Mouse (Mus musculus) midbrain, embryonic 10.5 days (tissue): Measurements from ENCODE around the gene St6galnac5. TPM values are rescaled to one million over a fixed set of nuclear protein-coding genes. Genes with fewer than 3 reads are reported as not detected.
A peak's percentile ranks its signal among the peaks of the same experiment; 100 is the strongest.

Experiments
- DNase-seq: peaks from one replicate; pipeline ENCODE4 v3.0.0-alpha.2; 2017; ENCODE audit warnings: low spot score
- H3K27ac ChIP-seq: fragments of 300-500 bp; sonication (generic); replicated peaks from 2 replicates; pipeline ENCODE4 v1.5.1; 2016; ENCODE audit warnings: mild to moderate bottlenecking
- H3K27me3 ChIP-seq: fragments of 300-500 bp; sonication (generic); 2 replicates; pipeline ENCODE4 v1.6.1; 2016; ENCODE audit warnings: low read depth, mild to moderate bottlenecking; ENCODE audit not compliant: poor library complexity, severe bottlenecking
- H3K36me3 ChIP-seq: fragments of 300-500 bp; sonication (generic); 2 replicates; pipeline ENCODE4 v1.6.1; 2016; ENCODE audit warnings: mild to moderate bottlenecking, moderate library complexity
- H3K4me1 ChIP-seq: fragments of 300-500 bp; sonication (generic); 2 replicates; pipeline ENCODE4 v1.6.1; 2016
- H3K4me3 ChIP-seq: fragments of 300-500 bp; sonication (generic); 2 replicates; pipeline ENCODE4 v1.5.1; 2016; ENCODE audit warnings: mild to moderate bottlenecking, moderate library complexity
- H3K9me3 ChIP-seq: fragments of 300-500 bp; sonication (generic); replicated peaks from 2 replicates; pipeline ENCODE4 v1.6.1; 2016; ENCODE audit warnings: mild to moderate bottlenecking
- WGBS: fragments of 180-500 bp; shearing (Covaris S2); methylation state at CpG from one replicate; pipeline ENCODE4 v1.1.7; 2016; 5-methylcytosine and 5-hydroxymethylcytosine counted together
- polyA plus RNA-seq: library from polyadenylated mRNA; unstranded; fragments of >200 nt; fragmentation: Nextera tagmentation; extraction: Ambion mirVana; gene quantifications from 2 replicates; pipeline ENCODE4 v1.2.1, GENCODE M21; 2016

St6galnac5 gene
- polyA plus RNA-seq, 1 experiment from 2014 or later = 1.5 TPM

DNA sequence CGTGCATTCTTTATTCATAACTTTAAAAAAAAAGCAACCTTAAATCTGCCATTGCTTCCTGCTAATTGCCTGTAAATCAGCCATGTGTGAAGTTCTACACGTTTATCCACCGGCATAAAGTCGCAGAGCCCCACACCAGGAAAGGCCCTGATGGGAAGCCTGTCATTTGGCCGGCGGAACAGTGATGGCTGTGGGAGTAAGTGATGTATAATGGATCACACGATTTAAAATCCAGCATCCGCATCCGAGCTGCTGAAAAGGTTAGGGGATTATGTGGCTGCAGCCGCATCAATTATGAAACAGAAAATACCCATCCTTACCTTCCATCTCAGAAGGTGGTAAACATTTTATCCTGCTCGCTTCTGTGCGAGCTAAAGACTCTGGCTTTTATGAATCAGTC is 110.0 kb downstream of the St6galnac5 start:
- Histone ChIP-seq H3K36me3 (no peaks in the 10 kb centered on the region), H3K4me1 (peaks cover 16% of the 10 kb centered on the region), H3K27me3 (no peaks in the 10 kb centered on the region), H3K9me3 (no peaks in the 10 kb centered on the region), H3K4me3 (no peak overlapping the region), H3K27ac (no peak overlapping the region)
- no peak for DNase-seq
- WGBS = 87% methylated on average over 12 of the region's 12 CpGs

DNA sequence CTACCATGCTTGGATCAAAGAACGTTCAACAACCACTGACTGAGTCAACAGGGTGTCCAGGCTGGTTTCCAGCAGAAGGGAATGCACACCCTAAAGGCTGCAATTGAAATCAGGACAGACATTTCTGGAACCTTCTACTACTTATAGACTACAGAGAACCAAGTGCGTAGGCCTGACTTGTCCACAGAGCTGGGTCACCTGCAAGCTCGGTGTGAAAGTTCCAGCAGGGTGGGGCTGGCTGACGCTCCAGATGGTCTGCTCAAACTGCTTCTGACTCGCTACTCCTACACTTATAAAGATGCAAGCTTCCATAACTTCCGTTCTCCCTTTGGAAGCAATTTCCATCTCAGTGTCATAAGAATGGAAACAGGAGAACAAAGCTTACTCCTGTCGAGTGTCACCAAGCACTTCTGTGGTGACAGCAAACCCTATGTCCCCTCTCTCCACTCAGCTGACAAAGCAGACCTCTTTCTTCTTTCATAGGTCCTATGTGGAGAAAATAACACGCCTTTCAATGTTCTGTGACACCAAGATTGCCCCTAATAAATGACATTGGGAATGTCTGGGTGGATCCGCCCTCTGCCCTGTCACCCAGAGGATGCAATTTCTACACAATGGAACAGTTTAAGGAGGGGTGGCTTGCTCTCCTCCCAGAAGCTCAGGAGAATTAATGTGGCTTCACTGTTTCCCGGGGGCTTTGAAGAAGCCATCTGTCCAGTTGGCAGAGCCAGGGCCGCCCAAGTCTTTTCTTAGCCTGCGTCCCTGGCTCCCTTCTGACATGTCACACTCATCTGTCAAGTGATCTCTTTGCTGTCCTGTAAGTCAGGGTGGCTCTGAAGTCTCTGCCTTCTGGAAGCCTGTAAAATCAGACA is 114.2 kb downstream of the St6galnac5 start:
- Histone ChIP-seq H3K36me3 (no peaks in the 10 kb centered on the region), H3K4me3 (no peak overlapping the region), H3K27me3 (no peaks in the 10 kb centered on the region), H3K9me3 (no peaks in the 10 kb centered on the region; the same call in 1 of the 2 replicates), H3K27ac (peak overlapping the region; percentile 33), H3K4me1 (peaks cover 7% of the 10 kb centered on the region; the same call in 1 of the 2 replicates)
- no peak for DNase-seq
- 84% methylated on average over 12 of the region's 12 CpGs for WGBS

DNA sequence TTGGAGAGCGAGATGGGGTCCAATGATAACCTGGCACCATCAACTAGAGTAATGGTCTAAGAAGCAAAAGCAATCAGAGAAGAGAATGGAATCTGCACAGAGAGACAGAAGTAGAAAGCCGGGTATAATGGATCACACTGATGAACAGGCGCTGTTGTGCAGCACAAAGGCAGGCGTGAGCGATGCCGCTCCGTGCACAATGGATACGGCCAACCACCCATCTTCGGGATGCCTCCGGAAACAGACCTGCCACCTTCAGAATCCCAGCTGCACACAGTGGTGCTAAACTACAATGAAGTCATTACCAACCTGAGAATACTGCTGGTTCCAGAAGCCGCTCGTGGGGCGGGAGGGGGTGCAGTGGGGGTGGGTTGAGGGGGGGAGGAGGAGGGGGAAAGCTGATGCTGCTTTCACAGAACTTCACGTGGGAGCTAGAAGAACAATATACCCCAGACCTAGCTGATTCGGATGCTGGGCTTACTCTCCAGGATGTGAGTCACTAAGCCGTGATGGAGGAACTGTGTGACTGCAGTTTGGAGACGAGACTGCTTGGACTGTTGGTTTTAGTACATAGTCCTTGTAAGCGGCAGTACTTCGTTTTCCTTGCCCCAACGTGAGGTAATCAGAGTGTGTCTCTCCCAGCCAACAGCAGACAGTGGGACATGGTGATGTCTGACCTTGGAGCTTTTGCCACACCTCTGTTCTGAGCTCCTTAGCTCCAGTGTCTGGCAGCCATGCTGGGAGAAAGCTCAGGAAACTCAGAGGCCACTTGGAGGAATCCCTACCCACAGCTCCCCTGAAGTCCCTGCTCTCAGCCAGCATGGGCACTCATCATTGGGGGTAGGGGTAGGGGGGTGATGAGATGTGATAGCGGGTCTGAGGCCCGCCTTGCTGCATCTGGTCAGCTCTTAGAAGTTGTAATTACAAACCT is 115.7 kb downstream of the St6galnac5 start:
- H3K4me3 ChIP-seq = no peak overlapping the region
- no peak overlapping the region for H3K27ac ChIP-seq
- 88% methylated on average over 22 of the region's 22 CpGs for WGBS
- no peaks in the 10 kb centered on the region for H3K36me3 ChIP-seq
- no peaks in the 10 kb centered on the region; the same call in 1 of the 2 replicates for H3K9me3 ChIP-seq
- peaks cover 7% of the 10 kb centered on the region; the same call in 1 of the 2 replicates for H3K4me1 ChIP-seq
- DNase-seq = no peak
- H3K27me3 ChIP-seq = no peaks in the 10 kb centered on the region

DNA sequence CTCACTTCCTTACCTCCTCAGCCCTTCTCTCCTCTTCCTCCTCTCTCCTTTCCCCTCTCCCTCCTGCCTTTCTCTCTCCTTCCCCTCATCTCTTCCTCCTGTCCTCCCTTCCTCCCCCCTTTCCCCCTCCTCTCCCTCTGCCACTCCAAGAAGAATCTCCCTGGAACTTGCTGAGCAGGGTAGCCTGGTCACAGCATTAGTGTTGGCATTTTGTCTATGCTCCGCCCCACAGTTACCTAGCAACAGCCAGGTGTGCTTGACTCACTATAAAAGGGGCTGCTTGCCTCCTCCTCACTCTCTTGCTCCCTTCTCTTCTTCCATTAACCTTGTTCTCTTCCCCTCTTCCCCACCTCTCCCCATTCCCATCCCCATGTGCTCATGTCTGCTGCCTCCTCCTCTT is 120.1 kb downstream of the St6galnac5 start:
- no peak overlapping the region for H3K27ac ChIP-seq
- H3K4me1 ChIP-seq = no peaks in the 10 kb centered on the region
- H3K9me3 ChIP-seq = no peaks in the 10 kb centered on the region; the same call in 1 of the 2 replicates
- DNase-seq = no peak
- 72% methylated on average over 1 of the region's 1 CpGs for WGBS
- H3K36me3 ChIP-seq = no peaks in the 10 kb centered on the region
- H3K4me3 ChIP-seq = no peak overlapping the region
- no peaks in the 10 kb centered on the region for H3K27me3 ChIP-seq

DNA sequence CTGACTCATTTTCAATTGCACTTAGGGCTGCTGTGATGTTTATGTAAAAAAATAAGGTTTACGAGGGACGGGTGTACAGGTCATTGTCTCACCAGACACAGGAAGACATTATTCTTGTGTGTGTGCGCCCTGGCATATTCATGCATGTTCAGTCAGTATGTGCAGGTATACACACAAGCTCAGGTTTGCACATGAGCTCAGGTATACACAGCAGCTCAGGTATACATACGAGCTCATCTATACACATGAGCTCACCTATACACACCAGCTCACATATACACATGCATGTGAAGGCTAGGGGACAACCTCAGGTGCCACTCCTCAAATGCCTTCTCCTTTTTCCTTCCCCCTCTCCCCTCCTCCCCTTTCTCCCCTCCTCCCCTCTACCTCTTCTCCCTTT is 120.6 kb downstream of the St6galnac5 start:
- H3K9me3 ChIP-seq = no peaks in the 10 kb centered on the region; the same call in 1 of the 2 replicates
- WGBS = 92% methylated on average over 4 of the region's 4 CpGs

DNA sequence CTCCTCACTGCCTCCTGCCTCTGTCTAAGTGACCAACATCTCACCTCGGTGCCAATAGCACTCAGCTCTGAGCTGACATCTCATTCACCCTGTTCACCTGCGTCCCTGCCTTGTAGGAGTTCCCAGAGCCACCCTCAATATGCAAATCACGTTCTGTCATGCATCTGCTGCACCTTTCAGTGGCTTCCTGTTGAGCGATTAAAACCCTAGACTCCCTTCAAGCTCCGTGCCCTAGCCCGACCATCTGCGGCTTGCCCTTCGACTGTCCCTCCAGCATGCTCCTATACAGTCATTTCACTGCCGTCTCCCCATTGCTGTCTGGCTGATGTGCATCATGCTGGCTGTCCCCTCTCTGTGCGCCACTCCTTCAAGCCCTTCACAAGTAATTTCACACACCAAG is 126.0 kb downstream of the St6galnac5 start:
- WGBS = 76% methylated on average over 10 of the region's 10 CpGs
- no peaks in the 10 kb centered on the region for H3K27me3 ChIP-seq
- H3K9me3 ChIP-seq = no peaks in the 10 kb centered on the region
- no peak for DNase-seq
- H3K4me1 ChIP-seq = peaks cover 7% of the 10 kb centered on the region; the same call in 1 of the 2 replicates
- H3K27ac ChIP-seq = no peak overlapping the region
- no peak overlapping the region for H3K4me3 ChIP-seq
- H3K36me3 ChIP-seq = no peaks in the 10 kb centered on the region

More for the DNA sequence above, 120.6 kb downstream of the St6galnac5 start:
- Histone ChIP-seq H3K36me3 (no peaks in the 10 kb centered on the region), H3K27ac (no peak overlapping the region), H3K4me3 (no peak overlapping the region), H3K4me1 (no peaks in the 10 kb centered on the region), H3K27me3 (no peaks in the 10 kb centered on the region)
- no peak for DNase-seq

DNA sequence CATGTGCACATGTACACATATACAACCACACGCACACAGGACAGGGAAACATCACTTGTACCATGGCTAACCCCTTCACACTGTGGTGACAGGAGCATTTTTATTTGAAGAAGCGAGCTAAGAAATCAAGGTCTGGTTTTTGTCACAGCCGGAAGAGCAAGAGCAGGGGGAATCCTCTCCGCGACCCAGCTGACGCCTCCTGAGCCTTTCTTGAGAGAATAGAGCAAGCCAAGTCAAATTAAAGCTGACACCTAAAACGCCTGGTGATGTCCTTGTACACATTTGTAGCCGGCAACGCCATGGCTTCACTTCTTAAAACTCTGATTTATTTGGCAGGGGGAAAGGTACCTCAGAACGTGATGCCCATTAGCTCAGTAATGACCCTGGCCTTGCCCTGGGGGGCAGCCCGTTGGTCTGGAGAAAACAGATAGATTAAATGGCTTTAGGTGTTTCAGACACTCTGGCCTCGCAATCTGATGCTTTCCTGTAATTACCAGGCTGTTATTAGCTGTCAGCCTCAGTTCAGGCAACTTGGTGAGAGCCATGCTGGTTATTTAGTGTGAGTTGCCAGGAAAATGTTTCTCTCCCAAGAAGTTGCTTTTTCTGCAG is 126.9 kb downstream of the St6galnac5 start:
- Histone ChIP-seq H3K27ac (no peak overlapping the region), H3K27me3 (no peaks in the 10 kb centered on the region), H3K4me1 (peaks cover 7% of the 10 kb centered on the region; the same call in 1 of the 2 replicates), H3K9me3 (no peaks in the 10 kb centered on the region), H3K36me3 (no peaks in the 10 kb centered on the region), H3K4me3 (no peak overlapping the region)
- no peak for DNase-seq
- 75% methylated on average over 12 of the region's 12 CpGs for WGBS

DNA sequence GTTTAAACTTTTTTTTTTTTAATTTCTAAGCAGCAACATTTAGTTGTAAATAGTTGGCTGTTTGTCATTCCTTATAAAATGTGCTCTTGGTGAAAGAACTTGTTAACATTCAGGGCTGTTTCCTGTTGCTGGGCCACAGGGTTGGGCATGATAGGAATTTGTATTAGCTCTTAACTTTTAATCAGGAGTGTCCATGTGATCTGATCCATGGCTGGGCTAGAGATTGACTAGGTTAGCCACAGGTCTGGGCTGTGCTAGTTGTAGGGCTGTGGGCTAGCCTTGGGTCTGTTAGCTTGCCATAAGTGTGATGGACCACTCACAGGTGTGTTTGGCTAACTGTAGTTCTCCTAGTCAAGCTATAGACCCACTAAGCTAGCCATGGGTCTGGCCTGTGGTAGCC is 138.1 kb downstream of the St6galnac5 start:
- Histone ChIP-seq H3K9me3 (no peaks in the 10 kb centered on the region), H3K4me3 (no peak overlapping the region), H3K36me3 (no peaks in the 10 kb centered on the region), H3K27ac (no peak overlapping the region), H3K4me1 (peaks cover 19% of the 10 kb centered on the region; the same call in 1 of the 2 replicates), H3K27me3 (no peaks in the 10 kb centered on the region)
- DNase-seq = no peak

DNA sequence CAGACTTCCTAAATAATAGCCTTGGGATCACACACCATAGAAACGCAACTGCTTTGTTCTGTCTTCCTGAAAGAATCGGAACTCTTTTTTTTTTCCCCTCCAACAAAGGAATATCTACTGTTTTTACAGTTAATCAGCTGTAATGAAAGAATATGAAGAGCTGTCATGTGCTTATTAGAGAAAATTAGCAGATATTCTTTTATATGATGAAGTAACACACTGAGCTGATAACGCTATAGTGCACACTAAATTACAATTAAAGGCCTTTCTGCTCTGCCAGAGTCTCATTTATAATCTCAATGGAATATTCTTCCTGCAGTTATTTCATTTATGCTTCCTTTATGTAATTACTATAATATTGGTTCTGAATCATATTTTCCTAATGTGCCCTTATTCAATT is 139.4 kb downstream of the St6galnac5 start:
- H3K36me3 ChIP-seq = no peaks in the 10 kb centered on the region
- H3K27ac ChIP-seq = no peak overlapping the region
- H3K27me3 ChIP-seq = no peaks in the 10 kb centered on the region
- no peak overlapping the region for H3K4me3 ChIP-seq
- 91% methylated on average over 3 of the region's 3 CpGs for WGBS
- no peaks in the 10 kb centered on the region for H3K9me3 ChIP-seq
- no peak for DNase-seq
- H3K4me1 ChIP-seq = peaks cover 19% of the 10 kb centered on the region; the same call in 1 of the 2 replicates

DNA sequence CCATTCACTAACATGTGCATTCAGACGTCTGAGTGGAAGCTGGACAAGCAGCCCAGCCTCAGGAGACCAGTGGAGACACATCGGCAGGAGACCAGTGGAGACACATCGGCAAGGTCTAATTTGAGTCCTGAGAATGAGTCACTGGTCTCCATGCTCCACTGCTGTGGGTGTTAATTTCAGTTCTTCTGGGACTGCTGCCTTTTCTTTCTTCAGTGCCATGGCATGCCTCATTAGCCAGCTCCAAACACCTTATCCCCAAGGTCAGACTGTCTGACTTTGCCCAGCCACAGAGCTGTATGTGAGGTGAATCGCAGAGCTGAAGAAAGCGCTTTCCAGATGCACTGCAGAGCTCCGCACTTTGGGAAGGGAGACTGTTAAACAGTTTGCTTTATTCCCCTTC is 140.8 kb downstream of the St6galnac5 start:
- H3K27me3 ChIP-seq = no peaks in the 10 kb centered on the region
- WGBS = 91% methylated on average over 6 of the region's 6 CpGs

DNA sequence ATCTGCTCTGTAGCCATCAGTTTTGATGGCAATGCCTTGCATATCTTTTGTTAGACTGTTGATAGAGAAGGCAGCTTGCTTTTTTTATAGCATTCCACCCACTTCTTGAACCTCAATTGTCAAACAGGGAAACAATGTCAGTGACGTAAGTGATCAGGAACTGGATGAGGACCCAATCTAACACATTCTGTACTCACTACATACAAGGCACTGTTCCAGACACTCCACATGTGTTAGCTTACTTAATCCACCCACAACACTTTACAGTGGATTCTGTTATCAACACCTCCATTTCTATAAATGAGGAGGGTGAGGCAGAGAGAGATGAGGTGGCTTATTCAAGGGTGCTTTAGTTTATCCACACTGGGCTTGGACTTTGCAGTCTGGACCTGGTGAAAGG is 144.1 kb downstream of the St6galnac5 start:
- Histone ChIP-seq H3K27ac (no peak overlapping the region), H3K4me3 (no peak overlapping the region), H3K4me1 (peaks cover 10% of the 10 kb centered on the region; the same call in 1 of the 2 replicates), H3K36me3 (no peaks in the 10 kb centered on the region), H3K9me3 (0 out of 2 replicates have a peak, but pooled peaks cover 3% of the 10 kb centered on the region), H3K27me3 (no peaks in the 10 kb centered on the region)
- 94% methylated on average over 1 of the region's 1 CpGs for WGBS
- DNase-seq = no peak

More for the DNA sequence above, 140.8 kb downstream of the St6galnac5 start:
- Histone ChIP-seq H3K4me1 (peaks cover 19% of the 10 kb centered on the region; the same call in 1 of the 2 replicates), H3K36me3 (no peaks in the 10 kb centered on the region), H3K27ac (no peak overlapping the region), H3K4me3 (no peak overlapping the region), H3K9me3 (no peaks in the 10 kb centered on the region)
- DNase-seq = no peak

DNA sequence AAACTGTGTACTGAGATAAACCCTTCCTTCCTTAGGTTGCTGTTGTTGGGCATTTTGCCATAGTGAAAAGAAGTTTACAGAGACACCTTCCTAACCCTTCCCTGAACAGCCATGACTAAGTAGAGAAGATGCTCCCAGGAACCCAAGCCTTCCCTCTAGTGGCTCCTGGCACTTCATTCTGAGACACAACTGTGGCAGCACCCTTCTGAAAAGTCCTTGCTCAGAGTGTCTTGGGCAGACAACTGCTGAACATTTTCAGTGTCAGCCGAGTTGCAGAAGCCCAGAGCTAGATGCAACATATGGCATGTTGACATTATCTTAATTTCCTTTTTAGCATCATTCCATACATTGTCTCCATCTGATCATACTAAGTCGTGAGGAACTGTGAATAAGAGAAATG is 144.6 kb downstream of the St6galnac5 start:
- peaks cover 9% of the 10 kb centered on the region; the same call in 1 of the 2 replicates for H3K4me1 ChIP-seq
- H3K4me3 ChIP-seq = no peak overlapping the region
- 0 out of 2 replicates have a peak, but pooled peaks cover 3% of the 10 kb centered on the region for H3K9me3 ChIP-seq
- H3K36me3 ChIP-seq = no peaks in the 10 kb centered on the region
- WGBS = 72% methylated on average over 2 of the region's 2 CpGs
- no peaks in the 10 kb centered on the region for H3K27me3 ChIP-seq
- no peak overlapping the region for H3K27ac ChIP-seq
- DNase-seq = no peak
